Mouse (Mus musculus): Measurements from ENCODE around the gene Tmem30a. TPM values are rescaled to one million over a fixed set of nuclear protein-coding genes. Genes with fewer than 3 reads are reported as not detected.

Tmem30a gene
- polyA plus RNA-seq, 1 experiment from 2014 or later: 58.0 TPM

DNA sequence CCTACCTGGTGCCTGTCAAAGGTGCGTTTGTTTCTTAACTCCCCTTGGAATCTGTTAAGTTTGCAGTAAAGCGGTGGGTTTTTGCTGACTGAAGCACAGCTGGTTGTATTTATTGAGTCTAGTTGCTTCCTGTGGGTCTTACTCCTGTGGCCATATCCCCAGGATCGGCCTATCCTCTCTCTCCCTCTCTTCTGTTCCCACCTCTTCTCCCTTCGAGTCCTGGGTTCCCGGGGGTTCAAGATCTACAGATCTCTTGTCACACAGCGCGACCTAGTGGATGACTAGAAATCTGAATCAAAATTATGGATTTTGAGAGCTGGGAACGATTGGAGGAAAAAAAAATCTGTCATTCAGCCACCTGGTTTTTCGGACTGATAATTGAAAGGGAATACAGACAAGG, 72.3 kb downstream of the Tmem30a start:
- no peak for ATAC-seq
- WGBS: 10% methylated on average over 9 of the region's 9 CpGs
- Histone ChIP-seq H3K4me3 (ENCODE audit: low read length) (no peak overlapping the region), H3K36me3 (ENCODE audit: control insufficient read depth, insufficient read depth, low read length) (no peaks in the 10 kb centered on the region), H3K9ac (ENCODE audit: low read depth, low read length) (no peak overlapping the region), H3K27me3 (replicated peaks; ENCODE audit: control insufficient read depth, insufficient read depth, low read length) (peaks cover 34% of the 10 kb centered on the region), H3K9me3 (ENCODE audit: control insufficient read depth, low read length) (no peaks in the 10 kb centered on the region), H3K4me2 (ENCODE audit: low read depth, low read length) (no peak overlapping the region), H3K4me1 (ENCODE audit: control insufficient read depth, insufficient read depth, low read length) (peaks cover 10% of the 10 kb centered on the region), H3K27ac (ENCODE audit: low read length) (no peak overlapping the region)

DNA sequence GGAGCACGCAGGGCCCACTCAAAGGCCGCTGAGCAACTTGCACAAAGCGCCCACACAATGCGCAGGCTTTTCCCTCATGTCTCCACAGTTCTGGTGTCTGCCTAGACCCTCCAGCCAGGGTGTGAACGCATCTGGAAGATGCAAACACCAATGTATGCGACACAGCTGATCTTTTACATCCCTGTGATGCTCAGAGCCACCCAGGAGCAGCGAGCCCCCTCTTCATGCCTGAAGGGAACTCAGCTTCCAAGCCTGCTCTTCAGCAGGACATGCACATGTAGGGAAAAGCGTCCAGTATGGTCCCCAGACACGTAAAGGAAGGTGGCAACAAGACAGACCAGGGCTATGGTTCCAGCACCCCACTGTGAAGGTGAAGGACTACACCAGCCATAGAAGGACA, 73.2 kb downstream of the Tmem30a start:
- Histone ChIP-seq H3K4me1 (ENCODE audit: control insufficient read depth, insufficient read depth, low read length) (peaks cover 13% of the 10 kb centered on the region), H3K9me3 (ENCODE audit: control insufficient read depth, low read length) (no peaks in the 10 kb centered on the region), H3K4me3 (ENCODE audit: low read length) (no peak overlapping the region), H3K9ac (ENCODE audit: low read depth, low read length) (no peak overlapping the region), H3K36me3 (ENCODE audit: control insufficient read depth, insufficient read depth, low read length) (no peaks in the 10 kb centered on the region), H3K27ac (ENCODE audit: low read length) (no peak overlapping the region), H3K4me2 (ENCODE audit: low read depth, low read length) (peak overlapping the region; percentile 86; the same call in 1 of the 2 replicates), H3K27me3 (replicated peaks; ENCODE audit: control insufficient read depth, insufficient read depth, low read length) (peaks cover 34% of the 10 kb centered on the region)
- 50% methylated on average over 9 of the region's 9 CpGs for WGBS
- no peak for ATAC-seq

DNA sequence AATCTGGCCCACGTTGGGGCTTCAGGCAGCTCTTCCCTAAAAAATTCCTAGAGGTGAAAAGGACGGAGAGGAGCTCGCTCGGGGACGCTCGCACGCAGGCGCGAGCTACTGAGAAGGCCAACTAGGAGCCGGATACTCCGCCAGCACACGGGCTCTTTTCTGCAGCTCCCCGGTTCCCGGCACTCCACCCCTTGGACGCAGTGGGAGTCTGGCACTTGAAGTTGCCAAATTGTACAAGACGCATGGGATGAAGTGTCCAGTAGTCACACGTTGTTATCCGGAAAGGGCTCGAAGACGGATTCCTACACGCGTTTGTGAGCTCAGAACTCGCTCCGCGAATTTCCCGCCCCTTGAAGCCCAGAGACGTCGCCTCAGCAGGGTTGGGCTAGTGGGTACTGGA, 73.9 kb downstream of the Tmem30a start:
- WGBS: 5% methylated on average over 28 of the region's 28 CpGs
- no peaks in the 10 kb centered on the region for H3K9me3 ChIP-seq (ENCODE audit: control insufficient read depth, low read length)
- peak; percentile 39; the same call in 1 of the 2 replicates for ATAC-seq
- peaks cover 34% of the 10 kb centered on the region for H3K27me3 ChIP-seq (replicated peaks; ENCODE audit: control insufficient read depth, insufficient read depth, low read length)
- peaks cover 19% of the 10 kb centered on the region for H3K4me1 ChIP-seq (ENCODE audit: control insufficient read depth, insufficient read depth, low read length)
- H3K4me2 ChIP-seq (ENCODE audit: low read depth, low read length): peak overlapping the region; percentile 86
- peak overlapping the region; percentile 64 for H3K4me3 ChIP-seq (ENCODE audit: low read length)
- H3K9ac ChIP-seq (ENCODE audit: low read depth, low read length): peak overlapping the region; percentile 76
- no peaks in the 10 kb centered on the region for H3K36me3 ChIP-seq (ENCODE audit: control insufficient read depth, insufficient read depth, low read length)
- H3K27ac ChIP-seq (ENCODE audit: low read length): peak overlapping the region; percentile 83

Other genes with a start within 250 kb of the Tmem30a start
- 25.4 and 25.9 TPM in 2 replicates for gene Col12a1, start 74.7 kb downstream of the Tmem30a start, polyA plus RNA-seq (2015; fragmentation: Nextera tagmentation; extraction: Ambion mirVana)
- gene Cox7a2, start 33.6 kb downstream of the Tmem30a start, polyA plus RNA-seq (2015; fragmentation: Nextera tagmentation; extraction: Ambion mirVana): 950 and 971 TPM in 2 replicates
- gene Filip1, start 219.3 kb upstream of the Tmem30a start, polyA plus RNA-seq (2015; fragmentation: Nextera tagmentation; extraction: Ambion mirVana): 5.5 TPM in 2 replicates

Data from intestine, embryonic 16.5 days (tissue).